Mouse (Mus musculus) heart, embryonic 14.5 days (tissue): ENCODE results near the gene Plce1. TPM values are rescaled to one million over a fixed set of nuclear protein-coding genes. Genes with fewer than 3 reads are reported as not detected.
A peak's percentile ranks its signal among the peaks of the same experiment; 100 is the strongest.

Experiments used
- ATAC-seq: fragments of 200-750 bp; cut with Nextera tagmentation; 2 replicates; pipeline ENCODE4 v1.8.0; 2017; ENCODE audit warnings: low read depth, moderate TSS enrichment; ENCODE audit not compliant: insufficient number of reproducible peaks, insufficient read depth, low FRiP score
- H3K27ac ChIP-seq, 2 experiments: fragments of 200-500 bp in 1 of 2; fragments of 300-500 bp in 1 of 2; sonication (generic) in 1 of 2; replicated peaks in 1 of 2; 2 replicates each; pipeline ENCODE4 v1.5.1; 2012 to 2014; ENCODE audit warnings: low read depth in 2 of 2, low read length in 2 of 2, control low read depth in 1 of 2, mild to moderate bottlenecking in 1 of 2, mixed read lengths in 1 of 2; ENCODE audit not compliant: control insufficient read depth in 1 of 2, insufficient read depth in 1 of 2
- H3K27me3 ChIP-seq: fragments of 300-500 bp; sonication (generic); 2 replicates; pipeline ENCODE4 v1.6.1; 2014; ENCODE audit warnings: mild to moderate bottlenecking, low read length, control low read depth; ENCODE audit not compliant: control insufficient read depth, insufficient read depth
- H3K36me3 ChIP-seq: fragments of 300-500 bp; sonication (generic); 2 replicates; pipeline ENCODE4 v1.6.1; 2014; ENCODE audit warnings: mild to moderate bottlenecking, control low read depth, low read length, mixed read lengths; ENCODE audit not compliant: control insufficient read depth, insufficient read depth
- H3K4me1 ChIP-seq, 2 experiments: fragments of 200-500 bp in 1 of 2; fragments of 300-500 bp in 1 of 2; sonication (generic) in 1 of 2; 2 replicates each; pipeline ENCODE4 v1.6.1; 2012 to 2014; ENCODE audit warnings: low read length in 2 of 2, control low read depth in 1 of 2, mixed read lengths in 1 of 2; ENCODE audit not compliant: control insufficient read depth in 2 of 2, insufficient read depth in 2 of 2
- H3K4me2 ChIP-seq: fragments of 300-500 bp; sonication (generic); 2 replicates; pipeline ENCODE4 v1.6.1; 2014; ENCODE audit warnings: mild to moderate bottlenecking, low read length
- H3K4me3 ChIP-seq, 2 experiments: fragments of 200-500 bp in 1 of 2; fragments of 300-500 bp in 1 of 2; sonication (generic) in 1 of 2; 2 replicates each; pipeline ENCODE4 v1.5.1; 2012 to 2014; ENCODE audit warnings: low read length in 2 of 2, mild to moderate bottlenecking in 2 of 2, control low read depth in 1 of 2, low read depth in 1 of 2, moderate library complexity in 1 of 2; ENCODE audit not compliant: control insufficient read depth in 1 of 2, insufficient read depth in 1 of 2
- H3K9ac ChIP-seq: fragments of 300-500 bp; sonication (generic); 2 replicates; pipeline ENCODE4 v1.6.1; 2014; ENCODE audit warnings: mild to moderate bottlenecking, low read length
- H3K9me3 ChIP-seq: fragments of 300-500 bp; sonication (generic); 2 replicates; pipeline ENCODE4 v1.6.1; 2016; ENCODE audit warnings: low read length, control low read depth; ENCODE audit not compliant: control insufficient read depth
- WGBS: fragments of 180-500 bp; shearing (Covaris S2); extraction: QIAGEN DNeasy Blood & Tissue Kit; methylation state at CpG from one replicate; pipeline ENCODE4 v1.1.7; 2014; 5-methylcytosine and 5-hydroxymethylcytosine counted together
- polyA plus RNA-seq: library from polyadenylated mRNA; unstranded; fragments of >200 nt; fragmentation: Nextera tagmentation; extraction: Ambion mirVana; gene quantifications from 2 replicates; pipeline ENCODE4 v1.2.1, GENCODE M21; 2014

Plce1 gene
- polyA plus RNA-seq, 1 experiment from 2014 or later = 7.8 TPM

DNA sequence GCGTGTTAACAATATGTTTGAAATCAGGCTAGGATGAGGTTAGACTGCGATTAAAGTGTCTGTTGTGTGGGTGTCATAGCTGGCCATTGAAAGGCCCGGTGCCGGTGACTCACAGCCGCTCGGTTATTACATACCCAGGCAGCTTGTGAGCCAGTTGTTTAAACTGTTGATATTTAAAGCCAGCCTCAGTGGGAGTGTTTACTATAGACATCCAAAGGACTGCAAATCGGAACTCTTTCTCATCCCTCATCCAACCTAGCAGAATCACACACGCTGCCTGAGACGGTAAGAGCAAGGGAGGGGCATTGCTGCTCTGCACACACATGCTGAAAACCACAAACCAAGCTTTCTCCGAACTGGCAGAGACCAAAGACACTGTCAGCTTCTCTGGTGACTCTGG is 25.7 kb upstream of the Plce1 start:
- 83% methylated on average over 10 of the region's 10 CpGs for WGBS
- no peak overlapping the region for H3K9ac ChIP-seq
- no peak overlapping the region for H3K4me2 ChIP-seq
- H3K27me3 ChIP-seq = no peaks in the 10 kb centered on the region
- no peak overlapping the region for H3K27ac ChIP-seq
- H3K4me1 ChIP-seq = no peaks in the 10 kb centered on the region
- no peak overlapping the region for H3K4me3 ChIP-seq
- H3K9me3 ChIP-seq = peaks cover 4% of the 10 kb centered on the region; the same call in 1 of the 2 replicates
- no peaks in the 10 kb centered on the region for H3K36me3 ChIP-seq
- ATAC-seq = no peak

DNA sequence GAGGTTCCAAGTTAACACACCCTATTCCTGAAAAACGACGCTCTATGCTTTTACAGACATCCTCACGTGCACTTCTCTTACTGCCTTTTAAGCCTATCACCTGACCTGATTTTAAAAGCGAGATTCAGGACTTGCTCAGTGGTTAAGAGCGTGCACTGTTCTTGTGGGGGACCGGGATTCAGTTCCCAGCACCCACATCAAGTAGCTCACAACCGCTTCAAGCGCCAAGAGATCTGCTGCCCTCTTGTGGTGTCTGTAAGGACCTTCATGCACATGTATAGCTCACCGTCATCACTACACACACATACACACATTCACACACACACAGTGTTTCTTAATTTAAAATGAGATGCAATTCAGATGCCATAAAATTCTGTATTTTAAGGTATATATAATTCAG is 21.9 kb upstream of the Plce1 start:
- 91% methylated on average over 9 of the region's 9 CpGs for WGBS
- Histone ChIP-seq H3K27ac (no peak overlapping the region), H3K4me1 (no peaks in the 10 kb centered on the region), H3K9ac (no peak overlapping the region), H3K9me3 (peaks cover 4% of the 10 kb centered on the region; the same call in 1 of the 2 replicates), H3K27me3 (no peaks in the 10 kb centered on the region), H3K36me3 (no peaks in the 10 kb centered on the region), H3K4me2 (no peak overlapping the region), H3K4me3 (no peak overlapping the region)
- no peak for ATAC-seq

DNA sequence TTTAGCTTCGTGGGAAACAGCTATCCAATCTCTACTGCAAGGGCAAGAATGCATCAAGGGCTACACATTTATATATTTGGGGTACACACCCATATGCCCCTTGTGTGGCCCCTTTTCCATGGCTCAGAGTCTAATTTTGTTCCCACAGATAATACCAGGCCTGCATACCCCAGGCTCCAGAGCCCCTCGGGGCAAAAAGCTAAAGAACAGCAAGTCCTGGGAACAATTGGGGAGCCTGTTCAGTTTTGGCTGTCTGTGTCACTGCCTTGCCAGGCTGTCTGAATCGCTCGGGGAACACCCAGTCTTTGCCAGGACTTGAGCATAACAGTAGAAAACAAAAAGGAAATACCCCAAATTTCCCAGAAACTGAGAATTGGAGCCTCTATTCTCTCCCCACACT is 20.2 kb upstream of the Plce1 start:
- H3K27me3 ChIP-seq = no peaks in the 10 kb centered on the region
- H3K9ac ChIP-seq = no peak overlapping the region
- no peaks in the 10 kb centered on the region for H3K4me1 ChIP-seq
- H3K36me3 ChIP-seq = no peaks in the 10 kb centered on the region
- peaks cover 4% of the 10 kb centered on the region; the same call in 1 of the 2 replicates for H3K9me3 ChIP-seq
- no peak for ATAC-seq
- 70% methylated on average over 4 of the region's 4 CpGs for WGBS
- H3K4me3 ChIP-seq = no peak overlapping the region
- H3K27ac ChIP-seq = no peak overlapping the region
- H3K4me2 ChIP-seq = no peak overlapping the region

DNA sequence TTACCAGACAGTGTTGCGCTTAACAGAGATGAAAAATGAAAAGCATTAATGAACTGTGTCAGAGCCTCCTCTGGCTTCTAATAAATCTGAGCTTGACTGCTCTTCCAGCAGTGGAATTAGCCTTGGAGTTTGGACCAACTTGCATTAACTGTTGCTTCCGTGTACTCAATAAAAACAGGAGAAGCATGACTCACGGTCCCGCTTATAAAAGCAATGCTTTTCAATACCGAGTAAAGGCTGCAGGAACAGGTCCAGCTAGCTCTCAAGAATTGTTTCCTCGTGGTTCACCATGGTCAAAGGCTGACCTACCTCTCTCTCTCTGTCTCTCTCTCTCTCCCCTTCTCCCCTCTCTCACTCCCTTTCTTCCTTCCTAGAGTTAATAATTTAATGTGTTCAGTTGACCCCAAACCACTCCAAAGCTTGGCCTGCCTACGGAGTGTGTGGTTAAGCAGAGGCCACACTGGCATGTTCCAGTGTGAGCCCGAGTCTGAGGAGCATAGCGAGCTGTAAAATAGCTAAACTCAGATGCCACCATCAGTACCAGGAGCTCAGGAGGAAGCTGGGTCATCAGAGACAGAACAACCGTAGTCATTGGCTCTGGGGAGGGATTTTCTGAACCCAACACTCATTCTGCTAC is 10.5 kb upstream of the Plce1 start:
- Histone ChIP-seq H3K4me3 (no peak overlapping the region), H3K4me1 (no peaks in the 10 kb centered on the region), H3K36me3 (no peaks in the 10 kb centered on the region), H3K9me3 (no peaks in the 10 kb centered on the region), H3K27ac (no peak overlapping the region), H3K9ac (no peak overlapping the region), H3K27me3 (no peaks in the 10 kb centered on the region), H3K4me2 (no peak overlapping the region)
- 84% methylated on average over 10 of the region's 10 CpGs for WGBS
- ATAC-seq = no peak

DNA sequence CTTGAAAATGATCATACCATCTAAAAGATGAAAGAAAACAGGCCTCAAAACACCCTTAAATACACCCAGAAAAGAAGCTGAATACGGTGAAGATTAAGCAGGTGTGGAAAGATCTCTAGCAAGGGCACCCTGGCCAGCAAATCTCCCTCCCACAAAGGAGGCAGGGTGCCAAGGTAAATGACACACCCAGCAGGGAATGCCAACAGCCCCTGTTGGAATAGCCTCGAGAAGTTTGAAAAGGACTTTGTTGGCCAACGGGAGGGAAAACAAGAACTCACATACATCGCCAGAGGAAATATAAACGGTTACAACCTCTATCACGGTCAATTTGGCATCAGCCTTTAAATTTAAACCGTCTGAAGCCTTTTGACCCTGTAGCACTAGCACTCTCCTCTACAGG is 5.5 kb upstream of the Plce1 start:
- Histone ChIP-seq H3K9ac (no peak overlapping the region), H3K4me1 (peaks cover 6 to 15% of the 10 kb centered on the region in 2 experiments), H3K4me2 (no peak overlapping the region), H3K4me3 (no peak overlapping the region), H3K9me3 (no peaks in the 10 kb centered on the region), H3K27ac (no peak overlapping the region), H3K36me3 (no peaks in the 10 kb centered on the region), H3K27me3 (no peaks in the 10 kb centered on the region)
- no peak for ATAC-seq
- 58% methylated on average over 7 of the region's 7 CpGs for WGBS

DNA sequence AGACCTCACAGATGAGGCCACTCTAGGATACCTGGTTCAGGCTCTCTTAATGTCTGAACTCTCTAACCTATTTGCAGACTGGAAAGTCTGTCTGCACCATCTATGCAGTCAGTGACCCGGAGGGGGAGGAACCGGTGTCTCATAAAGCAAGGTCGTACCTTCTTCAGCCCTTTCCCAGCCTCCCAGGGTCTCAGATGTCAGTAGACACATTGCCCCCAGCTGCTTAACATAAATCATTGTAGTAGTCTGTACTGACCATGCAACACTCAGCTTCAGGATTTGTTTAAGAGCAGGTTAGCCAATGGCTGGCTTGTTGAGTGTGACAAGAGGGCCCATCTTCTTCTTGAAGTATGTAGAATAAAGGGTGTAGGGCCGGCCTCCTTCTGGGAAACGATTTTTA is 2.6 kb upstream of the Plce1 start:
- Histone ChIP-seq H3K36me3 (no peaks in the 10 kb centered on the region), H3K4me2 (peak overlapping the region; percentile 54), H3K9ac (no peak overlapping the region), H3K27me3 (no peaks in the 10 kb centered on the region), H3K4me1 (peaks cover 6 to 26% of the 10 kb centered on the region in 2 experiments), H3K27ac (peak overlapping the region; percentile 29 to 46; a peak in 2 of 4 replicates), H3K4me3 (no peak overlapping the region), H3K9me3 (no peaks in the 10 kb centered on the region)
- 69% methylated on average over 5 of the region's 5 CpGs for WGBS
- no peak for ATAC-seq

DNA sequence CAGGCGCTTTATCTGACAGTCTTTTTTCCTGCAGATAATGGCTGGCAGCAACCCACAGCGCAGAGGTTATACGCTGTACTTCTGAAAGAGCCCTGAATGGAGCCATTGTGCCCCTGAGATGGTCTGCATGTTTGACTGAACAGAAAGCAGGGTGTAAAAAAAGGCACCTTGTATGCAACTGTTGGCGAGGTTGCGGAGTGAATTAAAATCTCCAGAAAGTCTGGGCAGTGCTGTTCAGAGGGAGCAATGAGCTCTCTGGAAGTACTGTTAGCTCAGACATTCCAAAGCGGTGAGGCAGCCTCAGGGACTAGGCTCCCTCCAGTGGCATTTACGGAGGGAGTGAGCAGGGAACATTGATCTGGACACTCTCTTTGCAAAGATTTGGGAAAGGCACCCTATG is 2.0 kb upstream of the Plce1 start:
- Histone ChIP-seq H3K27ac (peak overlapping the region; percentile 20 to 88), H3K9ac (no peak overlapping the region), H3K9me3 (no peaks in the 10 kb centered on the region), H3K36me3 (no peaks in the 10 kb centered on the region), H3K4me3 (peak overlapping the region in 1 of 2 experiments; percentile 19; a peak in 1 of 4 replicates), H3K4me2 (peak overlapping the region; percentile 54), H3K27me3 (no peaks in the 10 kb centered on the region), H3K4me1 (peaks cover 6 to 26% of the 10 kb centered on the region in 2 experiments)
- 0 out of 2 replicates have a peak, but pooled peaks have one; percentile 46 for ATAC-seq
- WGBS = 8% methylated on average over 7 of the region's 7 CpGs

DNA sequence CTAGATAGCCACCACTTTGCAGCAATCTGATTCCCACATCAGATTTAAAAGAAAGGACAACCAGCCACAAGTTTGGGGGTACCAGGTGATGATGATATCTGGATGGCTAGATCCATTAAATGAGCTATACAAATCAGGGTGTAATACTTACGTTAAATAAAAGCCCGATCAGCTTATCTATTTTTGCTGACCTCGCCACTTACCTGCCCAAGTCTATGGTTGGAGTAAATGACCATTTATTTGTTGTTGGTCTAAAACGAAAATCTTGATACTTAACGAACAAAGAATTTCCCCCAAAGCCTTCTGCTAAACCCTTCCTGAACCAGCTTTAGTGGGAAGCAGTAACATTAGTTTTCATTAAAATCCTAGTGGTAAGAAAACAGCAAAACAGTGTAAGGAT is 1.4 kb upstream of the Plce1 start:
- no peaks in the 10 kb centered on the region for H3K9me3 ChIP-seq
- H3K27ac ChIP-seq = peak overlapping the region; percentile 20 to 88
- no peak overlapping the region for H3K4me3 ChIP-seq
- 61% methylated on average over 5 of the region's 5 CpGs for WGBS
- H3K27me3 ChIP-seq = no peaks in the 10 kb centered on the region
- no peaks in the 10 kb centered on the region for H3K36me3 ChIP-seq
- peak overlapping the region; percentile 54 for H3K4me2 ChIP-seq
- ATAC-seq = no peak
- no peak overlapping the region for H3K9ac ChIP-seq
- H3K4me1 ChIP-seq = peaks cover 6 to 26% of the 10 kb centered on the region in 2 experiments
